Mouse (Mus musculus) cerebellum, adult 2 months (tissue): Measurements from ENCODE around the gene Dclk1. TPM values are rescaled to one million over a fixed set of nuclear protein-coding genes. Genes with fewer than 3 reads are reported as not detected.

Experiments
- DNase-seq, 2 experiments: peaks; one replicate each; pipeline ENCODE4 v3.0.0; 2021
- H3K27ac ChIP-seq: fragments of 200-500 bp; 2 replicates; pipeline ENCODE4 v1.5.1; 2012; ENCODE audit warnings: low read length, control low read depth, inconsistent platforms; ENCODE audit not compliant: insufficient read depth
- H3K27me3 ChIP-seq: fragments of 200-500 bp; 2 replicates; pipeline ENCODE4 v1.6.1; 2012; ENCODE audit warnings: inconsistent platforms, mild to moderate bottlenecking, low read length, moderate library complexity; ENCODE audit not compliant: control insufficient read depth, insufficient read depth
- H3K4me1 ChIP-seq: fragments of 200-500 bp; 2 replicates; pipeline ENCODE4 v1.6.1; 2011; ENCODE audit warnings: low read length; ENCODE audit not compliant: control insufficient read depth, insufficient read depth
- H3K4me3 ChIP-seq: fragments of 200-500 bp; replicated peaks from 2 replicates; pipeline ENCODE3; 2011; ENCODE audit warnings: mild to moderate bottlenecking, low read depth, low read length, control low read depth; ENCODE audit not compliant: insufficient read depth
- CTCF ChIP-seq: fragments of 200-500 bp; IDR thresholded peaks from 2 replicates; pipeline ENCODE4 v1.5.1; 2011; ENCODE audit warnings: low read depth, mild to moderate bottlenecking, control low read depth, low read length, moderate library complexity, borderline replicate concordance; ENCODE audit not compliant: insufficient read depth
- POLR2A ChIP-seq: fragments of 200-500 bp; IDR thresholded peaks from 2 replicates; pipeline ENCODE4 v1.6.1; 2011; ENCODE audit warnings: low read length, control low read depth, borderline replicate concordance; ENCODE audit not compliant: insufficient read depth
- WGBS: fragments of 180-500 bp; shearing (Covaris S2); methylation state at CpG from one replicate; pipeline ENCODE4 v1.1.7; 2018; 5-methylcytosine and 5-hydroxymethylcytosine counted together
- polyA plus RNA-seq: library from polyadenylated mRNA; depleted of rRNA; stranded (reverse); fragments of >200 nt; gene quantifications from 2 replicates; pipeline ENCODE4 v1.2.3, GENCODE M21; 2012

The Dclk1 gene
- polyA plus RNA-seq, 1 experiment, result 125 TPM

GRCm38 (mm10) chr3:55269802-55270201 lies 27.6 kb downstream of the Dclk1 start:
- TF ChIP-seq POLR2A (no peak), CTCF (no peak)
- H3K27ac ChIP-seq, result no peak overlapping the region

GRCm38 (mm10) chr3:55270345-55270744 lies 28.2 kb downstream of the Dclk1 start:
- 42% methylated on average over 3 of the region's 3 CpGs for WGBS

More at GRCm38 (mm10) chr3:55269802-55270201, 27.6 kb downstream of the Dclk1 start:
- no peaks in the 10 kb centered on the region for H3K27me3 ChIP-seq
- no peaks in the 10 kb centered on the region for H3K4me1 ChIP-seq
- 68% methylated on average over 4 of the region's 4 CpGs for WGBS
- DNase-seq, result no peak
- no peak overlapping the region for H3K4me3 ChIP-seq

GRCm38 (mm10) chr3:55270920-55271319 lies 28.8 kb downstream of the Dclk1 start:
- no peak overlapping the region for H3K4me3 ChIP-seq
- H3K27me3 ChIP-seq, result no peaks in the 10 kb centered on the region
- no peaks in the 10 kb centered on the region for H3K4me1 ChIP-seq
- 76% methylated on average over 5 of the region's 5 CpGs for WGBS
- TF ChIP-seq CTCF (no peak), POLR2A (no peak)
- H3K27ac ChIP-seq, result no peak overlapping the region
- DNase-seq, result no peak

More at GRCm38 (mm10) chr3:55270345-55270744, 28.2 kb downstream of the Dclk1 start:
- Histone ChIP-seq H3K27me3 (no peaks in the 10 kb centered on the region), H3K4me3 (no peak overlapping the region), H3K4me1 (no peaks in the 10 kb centered on the region), H3K27ac (no peak overlapping the region)
- no peak for DNase-seq
- TF ChIP-seq POLR2A (no peak), CTCF (no peak)

DNA sequence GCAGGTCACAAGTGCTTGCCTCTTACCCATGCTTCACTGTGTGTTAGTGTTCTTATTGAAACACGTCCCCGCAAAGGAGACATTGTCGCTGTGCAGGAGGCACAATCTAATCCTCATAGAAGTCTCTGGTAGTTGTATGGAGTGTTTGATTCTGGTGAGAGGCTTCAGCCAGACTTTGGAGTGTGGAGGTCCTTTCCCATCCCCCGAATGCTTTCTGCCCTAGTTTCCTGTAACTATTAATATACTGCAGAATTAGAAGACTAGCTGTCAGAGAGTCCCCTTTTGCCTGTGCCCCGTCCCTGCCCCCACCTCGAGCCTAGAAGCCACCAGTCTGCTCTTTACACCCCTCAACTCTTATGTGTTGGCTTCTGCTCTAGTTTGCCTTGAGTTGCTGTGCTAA lies 30.4 kb downstream of the Dclk1 start:
- no peak overlapping the region for H3K27ac ChIP-seq
- no peaks in the 10 kb centered on the region for H3K4me1 ChIP-seq
- H3K27me3 ChIP-seq, result no peaks in the 10 kb centered on the region
- H3K4me3 ChIP-seq, result no peak overlapping the region
- 89% methylated on average over 6 of the region's 6 CpGs for WGBS
- TF ChIP-seq POLR2A (no peak), CTCF (no peak)
- no peak for DNase-seq

GRCm38 (mm10) chr3:55276446-55276845 lies 34.3 kb downstream of the Dclk1 start:
- no peak overlapping the region for H3K27ac ChIP-seq
- DNase-seq, result no peak
- TF ChIP-seq CTCF (no peak), POLR2A (no peak)
- WGBS, result 97% methylated on average over 3 of the region's 3 CpGs
- H3K4me3 ChIP-seq, result no peak overlapping the region
- no peaks in the 10 kb centered on the region for H3K27me3 ChIP-seq
- no peaks in the 10 kb centered on the region for H3K4me1 ChIP-seq

DNA sequence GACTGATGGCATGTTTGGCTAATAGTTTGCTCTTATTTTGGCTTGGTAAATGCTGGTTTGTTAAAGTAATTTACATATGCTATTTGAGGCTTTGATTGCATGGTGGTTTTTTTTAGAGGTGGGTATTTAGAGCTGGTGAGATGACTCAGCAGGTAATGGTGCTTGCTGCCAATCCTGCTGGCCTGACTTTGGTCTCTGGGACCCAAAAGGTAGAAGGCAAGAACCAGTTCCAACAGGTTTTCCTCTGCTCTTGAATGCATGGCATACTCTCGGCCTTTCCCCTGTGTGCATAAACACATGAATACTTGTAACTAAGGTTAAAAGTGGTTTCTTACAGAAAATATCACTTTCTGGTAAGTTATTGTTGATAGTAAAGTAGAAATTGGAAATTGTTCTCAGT lies 34.7 kb downstream of the Dclk1 start:
- H3K4me1 ChIP-seq, result no peaks in the 10 kb centered on the region
- DNase-seq, result no peak
- WGBS, result 77% methylated on average over 1 of the region's 1 CpGs
- H3K27me3 ChIP-seq, result no peaks in the 10 kb centered on the region
- no peak overlapping the region for H3K27ac ChIP-seq
- TF ChIP-seq CTCF, result no peak
- TF ChIP-seq POLR2A, result no peak
- no peak overlapping the region for H3K4me3 ChIP-seq

GRCm38 (mm10) chr3:55277829-55278228 lies 35.7 kb downstream of the Dclk1 start:
- Histone ChIP-seq H3K27ac (no peak overlapping the region), H3K4me3 (no peak overlapping the region), H3K27me3 (no peaks in the 10 kb centered on the region), H3K4me1 (no peaks in the 10 kb centered on the region)
- TF ChIP-seq CTCF (no peak), POLR2A (no peak)
- DNase-seq, result no peak
- 69% methylated on average over 1 of the region's 1 CpGs for whole genome bisulfite sequencing

- Histone ChIP-seq H3K27me3 (no peaks in the 10 kb centered on the region), H3K4me3 (no peak overlapping the region), H3K4me1 (no peaks in the 10 kb centered on the region), H3K27ac (no peak overlapping the region)
- WGBS, result 48% methylated on average over 4 of the region's 4 CpGs
- TF ChIP-seq POLR2A (no peak), CTCF (no peak)
- no peak for DNase-seq
Observed at GRCm38 (mm10) chr3:55279923-55280322, 37.8 kb downstream of the Dclk1 start.

DNA sequence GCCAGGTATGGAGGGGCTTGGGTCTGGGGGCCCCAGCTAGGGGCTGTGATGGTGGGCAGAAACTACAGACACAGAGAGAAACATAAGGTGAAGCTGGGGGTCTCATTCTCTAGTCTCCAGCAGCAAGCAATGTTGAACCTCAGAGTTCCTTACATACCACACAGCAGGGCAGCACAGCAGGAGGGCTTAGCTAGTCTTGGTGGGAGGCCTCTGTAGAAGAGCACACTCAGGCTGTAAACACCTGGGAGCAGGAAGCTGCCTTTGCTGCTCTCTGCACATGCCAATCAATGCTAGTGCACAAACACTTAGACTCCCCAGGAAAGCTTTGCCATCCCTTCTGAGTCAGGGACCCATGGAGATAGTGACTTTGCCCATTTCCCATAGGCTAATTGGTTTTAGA lies 38.3 kb downstream of the Dclk1 start:
- no peaks in the 10 kb centered on the region for H3K4me1 ChIP-seq
- DNase-seq, result no peak
- no peak overlapping the region for H3K4me3 ChIP-seq
- H3K27ac ChIP-seq, result no peak overlapping the region
- no peaks in the 10 kb centered on the region for H3K27me3 ChIP-seq
- TF ChIP-seq POLR2A (no peak), CTCF (no peak)
